ENCODE assay signal across 18 mouse cellular contexts in the genomic region with DNA sequence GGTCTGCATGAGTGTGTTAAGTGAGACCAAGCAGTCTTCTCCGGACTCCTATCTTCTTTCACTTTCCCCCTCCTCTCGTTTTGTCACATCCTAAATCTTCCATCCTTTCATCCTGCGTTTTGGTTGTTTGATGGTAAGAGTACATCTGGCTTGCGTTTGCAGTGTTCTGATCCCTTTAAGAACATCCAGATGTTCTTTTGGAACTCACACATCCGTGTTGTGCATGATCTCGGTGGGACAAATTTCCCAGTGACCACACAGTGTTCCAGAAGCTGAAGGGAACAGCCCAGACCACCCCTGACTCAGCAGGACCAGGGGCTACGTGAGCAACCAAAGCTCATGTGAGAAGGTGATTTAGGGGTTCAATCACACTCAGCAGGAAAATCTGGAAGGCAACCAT. TPM values are rescaled to one million over a fixed set of nuclear protein-coding genes. Genes with fewer than 3 reads are reported as not detected.
DNase-seq lines count a peak whose midpoint lies in the region; ATAC-seq lines count a peak whose summit lies in the region.
"Had no signal": no experiment of that assay in that cellular context is flagged by ENCODE, and none has a peak within 500 bp of the region (broad histone marks: within the 10 kb centered on the region; RNA-seq: fewer than 3 reads in every experiment).

No protein-coding gene starts in this region.

- H3K9me3 ChIP-seq in embryonic facial prominence, embryonic 13.5 days = no peaks in the 10 kb centered on the region
- H3K9me3 ChIP-seq in limb, embryonic 11.5 days (ENCODE audit: control insufficient read depth, low read length) = no peaks in the 10 kb centered on the region
- H3K9me3 ChIP-seq: forebrain, embryonic 13.5 days; heart, embryonic 12.5 days; hindbrain, embryonic 13.5 days; midbrain, embryonic 12.5 days had no signal

- 24% methylated on average over 7 of the region's 7 CpGs for WGBS in embryonic facial prominence, embryonic 13.5 days
- 9% methylated on average over 7 of the region's 7 CpGs for WGBS in limb, embryonic 11.5 days

- no peak overlapping the region for H3K9ac ChIP-seq in embryonic facial prominence, embryonic 13.5 days
- no peak overlapping the region for H3K9ac ChIP-seq in limb, embryonic 11.5 days (ENCODE audit: low read length)
- H3K9ac ChIP-seq: forebrain, embryonic 13.5 days; heart, embryonic 12.5 days; hindbrain, embryonic 13.5 days; liver, postnatal 0 days; midbrain, embryonic 12.5 days had no signal

- DNase-seq in 3T3-L1 (ENCODE audit: low read depth, low spot score) = peak; percentile 6
- peak; percentile 42 for DNase-seq in embryo, embryonic 10 days (ENCODE audit: low spot score)
- DNase-seq in limb, embryonic 11.5 days (ENCODE audit: low spot score) = peak; percentile 57
- no peak for DNase-seq in left cerebral cortex, adult 18-20 months (ENCODE audit: low spot score in 2 of 2)
- no peak for DNase-seq in cerebellum, postnatal 14 days
- no peak for DNase-seq in left cerebral cortex, adult 9 months (ENCODE audit: low spot score in 2 of 2)
- no peak for DNase-seq in testis, postnatal 14 days (ENCODE audit: low spot score)

- H3K27ac ChIP-seq in embryonic facial prominence, embryonic 13.5 days = no peak overlapping the region
- H3K27ac ChIP-seq in limb, embryonic 11.5 days (replicated peaks; ENCODE audit: low read depth, low read length) = no peak overlapping the region
- H3K27ac ChIP-seq: forebrain, embryonic 13.5 days; hindbrain, embryonic 13.5 days; midbrain, embryonic 12.5 days had no signal

- ATAC-seq in embryonic facial prominence, embryonic 13.5 days (ENCODE audit: insufficient number of reproducible peaks, insufficient read depth, low FRiP score, low TSS enrichment, low read depth) = no peak
- ATAC-seq in limb, embryonic 11.5 days (ENCODE audit: insufficient number of reproducible peaks, low FRiP score, low TSS enrichment, low read depth) = peak; percentile 72
- ATAC-seq: liver, postnatal 0 days had no signal

- peak overlapping the region; percentile 41 for H3K4me2 ChIP-seq in embryonic facial prominence, embryonic 13.5 days
- H3K4me2 ChIP-seq in limb, embryonic 11.5 days (ENCODE audit: low read depth, severe bottlenecking) = no peak overlapping the region
- H3K4me2 ChIP-seq: forebrain, embryonic 13.5 days; heart, embryonic 12.5 days; hindbrain, embryonic 13.5 days; midbrain, embryonic 12.5 days had no signal

- H3K4me1 ChIP-seq in embryonic facial prominence, embryonic 13.5 days = peaks cover 19% of the 10 kb centered on the region
- no peaks in the 10 kb centered on the region for H3K4me1 ChIP-seq in limb, embryonic 11.5 days (ENCODE audit: control insufficient read depth, insufficient read depth, low read length)

- no peak overlapping the region; the same call in 1 of the 2 replicates for H3K4me3 ChIP-seq in embryonic facial prominence, embryonic 13.5 days
- no peak overlapping the region for H3K4me3 ChIP-seq in limb, embryonic 11.5 days (ENCODE audit: low read depth, low read length)
- H3K4me3 ChIP-seq: forebrain, embryonic 13.5 days; heart, embryonic 12.5 days; hindbrain, embryonic 13.5 days; midbrain, embryonic 12.5 days had no signal

- H3K36me3 ChIP-seq in embryonic facial prominence, embryonic 13.5 days = no peaks in the 10 kb centered on the region
- no peaks in the 10 kb centered on the region for H3K36me3 ChIP-seq in limb, embryonic 11.5 days (ENCODE audit: control insufficient read depth, insufficient read depth, low read length)
- H3K36me3 ChIP-seq: heart, embryonic 12.5 days; hindbrain, embryonic 13.5 days; midbrain, embryonic 12.5 days had no signal

- no peaks in the 10 kb centered on the region for H3K27me3 ChIP-seq in embryonic facial prominence, embryonic 13.5 days
- H3K27me3 ChIP-seq in limb, embryonic 11.5 days (ENCODE audit: control insufficient read depth, insufficient read depth, low read length) = no peaks in the 10 kb centered on the region
- H3K27me3 ChIP-seq: forebrain, embryonic 13.5 days; heart, embryonic 12.5 days; hindbrain, embryonic 13.5 days; midbrain, embryonic 12.5 days had no signal

RNA-seq across cellular contexts. Expression of a gene that starts 5.0 kb away (rescaled TPM):
- 0.23 and 0.31 TPM in 2 replicates for polyA plus RNA-seq in embryonic facial prominence, embryonic 13.5 days (2015; fragmentation: Nextera tagmentation; extraction: Ambion mirVana)
- polyA plus RNA-seq in limb, embryonic 11.5 days (2014; fragmentation: Nextera tagmentation; extraction: Ambion mirVana) = not detected in 2 replicates
- total RNA-seq in left cerebral cortex, adult 18-20 months (2021) = under 1 TPM; 0.28 to 0.44 TPM
- total RNA-seq: gastrocnemius, postnatal 36 days; liver, adult 2 months; monocyte, adult 5-6 weeks had no signal
- polyA plus RNA-seq: intestine, embryonic 14.5 days; liver, adult 2 months; liver, postnatal 0 days; neural tube, embryonic 11.5 days had no signal

RNA-seq across cellular contexts. Expression of a gene that starts 32.6 kb away (rescaled TPM):
- 132 TPM in 2 replicates for polyA plus RNA-seq in embryonic facial prominence, embryonic 13.5 days (2015; fragmentation: Nextera tagmentation; extraction: Ambion mirVana)
- polyA plus RNA-seq in limb, embryonic 11.5 days (2014; fragmentation: Nextera tagmentation; extraction: Ambion mirVana) = 125 and 149 TPM in 2 replicates
- 10 to 100 TPM; 83.6 to 84.5 TPM for total RNA-seq in left cerebral cortex, adult 18-20 months (2021)

Comparison
In these comparisons a context has a peak if more than half of its experiments do, and no peak if none do; other contexts are left out.
1. DNase-seq: peak in 3T3-L1 (single experiment), embryo, embryonic 10 days (single experiment) and limb, embryonic 11.5 days (single experiment); none in left cerebral cortex, adult 18-20 months (0 of 2), cerebellum, postnatal 14 days (0 of 2), left cerebral cortex, adult 9 months (0 of 2) and testis, postnatal 14 days (single experiment).